Mouse (Mus musculus): ENCODE measurements at regions not wholly inside any gene's neighbourhood (a gene's known extent, or its start where the extent isn't known, plus 50 kb on each side); places are given as distances from the start of the nearest gene placed in this dataset.

- no peak for DNase-seq (ENCODE audit: low read depth, low spot score)
Measured at GRCm38 (mm10) chr1:43633246-43633645, 97.2 kb upstream of the 1500015O10Rik start.

GRCm38 (mm10) chr1:43635718-43636117, 94.7 kb upstream of the 1500015O10Rik start:
- DNase-seq (ENCODE audit: low read depth, low spot score) = peak; percentile 72

GRCm38 (mm10) chr1:43637956-43638355, 92.4 kb upstream of the 1500015O10Rik start:
- DNase-seq (ENCODE audit: low read depth, low spot score) = no peak

- no peak for DNase-seq (ENCODE audit: low read depth, low spot score)
Measured at GRCm38 (mm10) chr1:43672031-43672430, 58.4 kb upstream of the 1500015O10Rik start.

All from CD4-positive, CD25-positive, alpha-beta regulatory T cell, adult 2 months (primary cell).